Mouse (Mus musculus) layer of hippocampus, postnatal 10 days (tissue): ENCODE measurements at regions not wholly inside any gene's neighbourhood (a gene's known extent, or its start where the extent isn't known, plus 50 kb on each side); places are given as distances from the start of the nearest gene placed in this dataset.

ENCODE experiments used
- DNase-seq, 2 experiments: peaks; one replicate each; pipeline ENCODE4 v3.0.0; 2021; ENCODE audit warnings: low spot score in 2 of 2

- no peak for DNase-seq
Observed at GRCm38 (mm10) chr7:129910826-129911225, 319.2 kb downstream of the Wdr11 start.

- no peak for DNase-seq
Observed at GRCm38 (mm10) chr7:129914871-129915270, 323.2 kb downstream of the Wdr11 start.

- peak; percentile 58 to 59 for DNase-seq
Observed at GRCm38 (mm10) chr7:129918240-129919200, 326.9 kb downstream of the Wdr11 start.

GRCm38 (mm10) chr7:129922291-129922690, 330.6 kb downstream of the Wdr11 start:
- DNase-seq: no peak

- DNase-seq: no peak
Observed at GRCm38 (mm10) chr7:129936731-129937130, 345.1 kb downstream of the Wdr11 start.

GRCm38 (mm10) chr7:129937715-129938114, 346.1 kb downstream of the Wdr11 start:
- DNase-seq: no peak

GRCm38 (mm10) chr7:129938141-129938540, 346.5 kb downstream of the Wdr11 start:
- no peak for DNase-seq

GRCm38 (mm10) chr7:129939266-129939665, 347.6 kb downstream of the Wdr11 start:
- no peak for DNase-seq

- no peak for DNase-seq
Observed at GRCm38 (mm10) chr7:129941311-129942029, 349.8 kb downstream of the Wdr11 start.

- no peak for DNase-seq
Observed at GRCm38 (mm10) chr7:129948613-129949110, 357.0 kb downstream of the Wdr11 start.

GRCm38 (mm10) chr7:129950456-129950855, 358.8 kb downstream of the Wdr11 start:
- no peak for DNase-seq

- no peak for DNase-seq
Observed at GRCm38 (mm10) chr7:129958379-129958778, 366.7 kb downstream of the Wdr11 start.

- no peak for DNase-seq
Observed at GRCm38 (mm10) chr7:129962575-129962974, 370.9 kb downstream of the Wdr11 start.

- DNase-seq: no peak
Observed at GRCm38 (mm10) chr7:129964192-129964591, 372.5 kb downstream of the Wdr11 start.

GRCm38 (mm10) chr7:129965281-129966051, 373.8 kb downstream of the Wdr11 start:
- no peak for DNase-seq

- DNase-seq: peak; percentile 52 to 62
Observed at GRCm38 (mm10) chr7:129966771-129967170, 375.1 kb downstream of the Wdr11 start.

GRCm38 (mm10) chr7:129970201-129970600, 378.5 kb downstream of the Wdr11 start:
- DNase-seq: no peak

- no peak for DNase-seq
Observed at GRCm38 (mm10) chr7:129974206-129974605, 382.5 kb downstream of the Wdr11 start.

- DNase-seq: no peak
Observed at GRCm38 (mm10) chr7:129974837-129975236, 383.2 kb downstream of the Wdr11 start.

- DNase-seq: no peak
Observed at GRCm38 (mm10) chr7:129975781-129976514, 384.3 kb downstream of the Wdr11 start.

GRCm38 (mm10) chr7:129978576-129978975, 386.9 kb downstream of the Wdr11 start:
- no peak for DNase-seq
